Mouse (Mus musculus) forebrain, embryonic 12.5 days (tissue): ENCODE results near the gene Gm3625. TPM values are rescaled to one million over a fixed set of nuclear protein-coding genes. Genes with fewer than 3 reads are reported as not detected.
A peak's percentile ranks its signal among the peaks of the same experiment; 100 is the strongest.
"Not testable (repeated sequence)": the region's sequence is repeated elsewhere in the genome, so short reads cannot be mapped to it uniquely, and the experiment has no call there.

Experiments
- ATAC-seq: fragments of 200-750 bp; cut with Nextera tagmentation; 2 replicates; pipeline ENCODE4 v1.8.0; 2017; ENCODE audit warnings: moderate TSS enrichment; ENCODE audit not compliant: low FRiP score
- H3K27ac ChIP-seq: fragments of 300-500 bp; sonication (generic); 2 replicates; pipeline ENCODE4 v1.5.1; 2016; ENCODE audit warnings: mild to moderate bottlenecking
- H3K27me3 ChIP-seq: fragments of 300-500 bp; sonication (generic); 2 replicates; pipeline ENCODE4 v1.6.1; 2016; ENCODE audit warnings: mild to moderate bottlenecking
- H3K36me3 ChIP-seq: fragments of 300-500 bp; sonication (generic); replicated peaks from 2 replicates; pipeline ENCODE4 v1.6.1; 2016; ENCODE audit warnings: mild to moderate bottlenecking
- H3K4me1 ChIP-seq: fragments of 300-500 bp; sonication (generic); 2 replicates; pipeline ENCODE4 v1.6.1; 2016
- H3K4me2 ChIP-seq: fragments of 300-500 bp; sonication (generic); 2 replicates; pipeline ENCODE4 v1.6.1; 2016; ENCODE audit warnings: mild to moderate bottlenecking, moderate library complexity
- H3K4me3 ChIP-seq: fragments of 300-500 bp; sonication (generic); replicated peaks from 2 replicates; pipeline ENCODE4 v1.5.1; 2016; ENCODE audit warnings: mild to moderate bottlenecking
- H3K9ac ChIP-seq: fragments of 300-500 bp; sonication (generic); 2 replicates; pipeline ENCODE4 v1.6.1; 2016; ENCODE audit warnings: mild to moderate bottlenecking
- H3K9me3 ChIP-seq: fragments of 300-500 bp; sonication (generic); 2 replicates; pipeline ENCODE4 v1.6.1; 2016
- WGBS: fragments of 180-500 bp; shearing (Covaris S2); methylation state at CpG from one replicate; pipeline ENCODE4 v1.1.7; 2016; 5-methylcytosine and 5-hydroxymethylcytosine counted together
- polyA plus RNA-seq: library from polyadenylated mRNA; unstranded; fragments of >200 nt; fragmentation: Nextera tagmentation; extraction: Ambion mirVana; gene quantifications from 2 replicates; pipeline ENCODE4 v1.2.1, GENCODE M21; 2016

Gm3625 gene
- polyA plus RNA-seq, 1 experiment from 2014 or later: not detected

DNA sequence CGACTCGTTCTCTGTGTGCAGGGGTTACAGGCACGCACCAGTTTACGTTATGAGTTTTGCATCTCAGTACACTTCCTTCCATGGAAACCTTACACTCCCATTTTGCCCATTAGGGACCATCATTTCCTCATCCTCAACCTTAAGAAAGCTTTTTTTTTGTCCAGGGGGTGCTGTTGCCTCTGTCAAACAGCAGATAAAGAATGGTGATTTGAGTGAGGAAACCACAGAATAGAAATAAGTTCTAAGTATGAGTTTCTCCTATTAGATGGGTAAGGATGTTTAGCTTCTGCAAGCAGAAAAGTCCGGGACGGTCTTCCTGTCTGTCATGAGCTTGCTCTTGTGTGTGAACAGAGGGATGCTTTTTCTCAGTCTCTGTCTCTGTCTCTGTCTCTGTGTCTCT lies 702 bp downstream of the Gm3625 start:
- H3K27ac ChIP-seq: no peak overlapping the region
- peaks cover 6% of the 10 kb centered on the region for H3K4me1 ChIP-seq
- no peak overlapping the region; the same call in 1 of the 2 replicates for H3K9ac ChIP-seq
- WGBS: 74% methylated on average over 6 of the region's 6 CpGs
- H3K4me3 ChIP-seq: peak overlapping the region; percentile 94
- no peaks in the 10 kb centered on the region for H3K9me3 ChIP-seq
- peaks cover 11% of the 10 kb centered on the region; the same call in 1 of the 2 replicates for H3K27me3 ChIP-seq
- no peak for ATAC-seq
- peak overlapping the region; percentile 69 for H3K4me2 ChIP-seq
- H3K36me3 ChIP-seq: no peaks in the 10 kb centered on the region

DNA sequence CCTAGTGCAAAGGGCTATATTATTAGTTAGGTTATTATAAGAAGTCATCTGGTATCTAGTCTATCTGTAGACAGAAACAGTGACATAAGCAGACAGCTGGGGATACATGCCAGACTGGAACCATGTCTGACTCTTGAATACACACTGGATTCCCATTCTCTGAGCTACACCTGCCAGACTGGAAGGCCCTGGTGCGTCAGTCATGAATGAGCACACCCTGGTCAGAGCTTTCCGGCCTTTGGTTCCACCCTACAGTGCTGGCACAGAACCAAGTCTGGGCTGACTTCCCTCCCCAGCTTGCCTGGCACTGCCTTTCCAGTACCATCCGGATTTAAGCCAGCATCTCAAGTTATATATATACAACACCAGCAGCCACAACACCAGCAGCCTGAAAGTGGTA lies 4.1 kb downstream of the Gm3625 start:
- H3K9ac ChIP-seq: no peak overlapping the region
- no peak overlapping the region for H3K4me3 ChIP-seq
- H3K27me3 ChIP-seq: peaks cover 11% of the 10 kb centered on the region; the same call in 1 of the 2 replicates
- H3K27ac ChIP-seq: no peak overlapping the region
- no peaks in the 10 kb centered on the region for H3K9me3 ChIP-seq
- H3K4me2 ChIP-seq: no peak overlapping the region
- WGBS: 87% methylated on average over 3 of the region's 3 CpGs
- no peaks in the 10 kb centered on the region for H3K36me3 ChIP-seq
- no peak for ATAC-seq
- peaks cover 1% of the 10 kb centered on the region for H3K4me1 ChIP-seq

DNA sequence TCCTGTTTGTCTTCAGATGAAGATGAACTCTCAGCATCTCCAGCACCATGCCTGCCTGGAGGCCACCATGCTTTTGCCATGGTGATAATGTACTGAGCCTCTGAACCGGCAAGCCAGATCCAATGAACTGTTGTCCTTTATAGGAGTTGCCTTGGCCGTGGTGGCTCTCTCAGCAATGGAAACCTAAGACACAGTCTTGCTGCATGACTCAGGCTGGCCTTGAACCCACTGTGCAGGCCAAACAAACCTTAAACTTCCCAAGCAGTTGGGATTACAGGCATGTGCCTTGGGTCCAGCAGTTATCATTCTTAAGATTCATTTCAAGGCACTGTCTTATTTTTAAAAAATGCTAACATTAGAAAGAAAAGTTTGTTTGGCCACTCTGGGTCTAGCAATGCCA lies 4.9 kb downstream of the Gm3625 start:
- WGBS: 87% methylated on average over 2 of the region's 2 CpGs
- Histone ChIP-seq H3K4me2 (no peak overlapping the region), H3K36me3 (no peaks in the 10 kb centered on the region), H3K4me3 (no peak overlapping the region), H3K4me1 (no peaks in the 10 kb centered on the region; the same call in 1 of the 2 replicates), H3K27ac (no peak overlapping the region), H3K9me3 (no peaks in the 10 kb centered on the region), H3K27me3 (peaks cover 11% of the 10 kb centered on the region; the same call in 1 of the 2 replicates), H3K9ac (no peak overlapping the region)
- no peak for ATAC-seq

DNA sequence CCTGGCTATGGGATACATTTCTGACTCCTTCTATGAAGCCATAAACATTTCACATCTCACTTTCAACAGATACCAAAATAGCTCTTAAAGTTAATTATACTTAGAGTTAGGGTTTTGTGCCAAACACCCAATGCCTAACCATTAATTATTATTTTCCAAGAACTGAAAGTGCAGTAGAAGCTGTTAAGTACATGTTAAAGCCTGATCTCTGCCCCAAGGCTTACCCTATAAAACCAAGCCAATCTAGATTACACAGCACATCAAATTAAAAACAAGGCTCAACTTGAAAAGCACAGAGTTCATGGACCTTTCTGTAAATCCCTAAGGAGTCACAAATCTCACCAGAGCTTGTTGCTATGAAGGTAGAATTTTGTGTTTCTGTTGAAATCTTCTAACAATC lies 10.4 kb downstream of the Gm3625 start:
- H3K9me3 ChIP-seq: no peaks in the 10 kb centered on the region
- H3K4me3 ChIP-seq: no peak overlapping the region
- H3K9ac ChIP-seq: no peak overlapping the region
- H3K4me2 ChIP-seq: no peak overlapping the region
- no peak overlapping the region for H3K27ac ChIP-seq
- no peaks in the 10 kb centered on the region for H3K4me1 ChIP-seq
- ATAC-seq: no peak
- no peaks in the 10 kb centered on the region for H3K27me3 ChIP-seq
- H3K36me3 ChIP-seq: no peaks in the 10 kb centered on the region

DNA sequence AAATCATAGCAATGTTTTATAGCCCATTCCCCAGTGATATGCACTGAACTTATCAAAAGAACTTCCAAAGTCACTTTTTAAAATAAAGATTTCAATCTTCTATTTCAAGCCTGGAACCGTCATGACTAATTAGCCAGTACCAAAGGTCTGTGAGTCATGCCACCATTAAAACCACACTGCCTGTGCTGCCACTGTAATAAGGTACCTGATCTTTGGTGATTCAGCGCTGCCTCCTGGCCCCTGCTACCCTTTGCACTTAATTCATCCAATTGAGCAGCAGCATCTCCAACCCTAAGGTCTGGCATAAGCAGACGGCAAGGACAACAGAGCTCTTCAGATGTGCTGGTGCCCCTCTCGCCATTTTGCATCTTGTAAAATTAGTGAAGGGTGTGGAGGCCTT lies 18.7 kb downstream of the Gm3625 start:
- Histone ChIP-seq H3K4me2 (no peak overlapping the region), H3K4me3 (no peak overlapping the region), H3K9ac (no peak overlapping the region), H3K27me3 (no peaks in the 10 kb centered on the region), H3K27ac (no peak overlapping the region), H3K9me3 (no peaks in the 10 kb centered on the region), H3K4me1 (no peaks in the 10 kb centered on the region), H3K36me3 (no peaks in the 10 kb centered on the region)
- WGBS: 85% methylated on average over 4 of the region's 4 CpGs
- ATAC-seq: no peak

DNA sequence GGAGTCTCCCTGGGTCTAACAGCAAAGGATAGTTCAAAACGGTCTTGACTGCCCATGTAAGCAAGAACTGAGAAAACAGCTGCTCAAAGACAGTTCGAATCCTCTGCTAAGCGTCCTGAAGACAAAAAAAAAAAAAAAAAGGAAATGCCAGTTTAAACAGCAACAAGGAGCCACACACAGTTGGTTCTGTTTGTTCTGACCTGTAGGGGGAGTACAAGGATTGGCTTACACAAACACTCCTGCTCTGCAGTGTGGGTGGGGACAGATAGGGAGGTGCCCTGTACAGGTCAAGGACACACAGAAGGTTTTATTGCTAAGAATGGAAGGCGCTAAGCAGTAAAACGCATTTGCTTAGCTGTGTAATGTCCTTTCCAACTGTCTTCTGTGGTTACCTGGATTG lies 20.9 kb downstream of the Gm3625 start:
- no peak overlapping the region for H3K4me2 ChIP-seq
- 35% methylated on average over 5 of the region's 5 CpGs for WGBS
- ATAC-seq: no peak

DNA sequence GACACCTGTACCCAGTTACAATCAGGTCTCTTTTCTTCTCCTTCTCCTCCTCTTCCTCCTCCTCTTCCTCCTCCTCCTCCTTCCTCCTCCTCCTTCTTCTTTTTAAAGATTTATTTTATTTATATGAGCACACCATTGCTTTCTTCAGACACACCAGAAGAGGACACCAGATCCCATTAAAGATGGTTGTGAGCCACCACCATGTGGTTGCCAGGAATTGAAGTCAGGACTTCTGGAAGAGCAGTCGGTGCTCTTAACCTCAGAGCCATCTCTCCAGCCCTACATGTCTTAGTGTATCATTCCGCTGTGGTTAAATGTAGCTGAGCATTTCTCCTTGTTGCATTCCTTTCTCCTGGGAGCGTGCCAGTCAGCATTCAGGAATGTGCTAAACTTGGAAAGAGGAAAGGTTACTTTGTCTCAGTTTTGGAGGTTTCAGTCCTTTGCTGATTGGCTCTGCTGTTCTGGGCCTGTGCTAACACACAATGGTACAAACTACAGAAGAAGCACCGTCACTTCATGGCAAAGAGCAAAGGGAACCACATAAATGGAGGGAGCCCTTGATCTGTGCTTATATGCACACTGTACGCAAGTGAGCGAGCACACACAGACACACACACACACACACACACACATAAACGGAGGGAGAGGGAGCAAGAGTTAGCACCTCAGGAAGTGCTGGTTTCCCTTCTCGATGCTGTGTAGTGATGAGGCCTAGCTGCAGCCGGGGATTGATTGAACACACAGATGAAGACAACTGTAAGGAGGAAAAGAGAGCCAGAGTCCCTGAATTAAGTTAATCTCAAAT lies 34.0 kb downstream of the Gm3625 start:
- H3K36me3 ChIP-seq: no peaks in the 10 kb centered on the region
- no peaks in the 10 kb centered on the region for H3K9me3 ChIP-seq
- no peak overlapping the region for H3K4me3 ChIP-seq
- WGBS: 84% methylated on average over 9 of the region's 9 CpGs
- ATAC-seq: no peak
- H3K4me2 ChIP-seq: no peak overlapping the region
- no peaks in the 10 kb centered on the region for H3K27me3 ChIP-seq
- H3K4me1 ChIP-seq: no peaks in the 10 kb centered on the region
- no peak overlapping the region for H3K27ac ChIP-seq
- H3K9ac ChIP-seq: no peak overlapping the region

More for the DNA sequence above, 20.9 kb downstream of the Gm3625 start:
- Histone ChIP-seq H3K36me3 (no peaks in the 10 kb centered on the region), H3K9me3 (no peaks in the 10 kb centered on the region), H3K9ac (no peak overlapping the region), H3K27me3 (no peaks in the 10 kb centered on the region), H3K4me1 (no peaks in the 10 kb centered on the region), H3K4me3 (no peak overlapping the region), H3K27ac (no peak overlapping the region)

DNA sequence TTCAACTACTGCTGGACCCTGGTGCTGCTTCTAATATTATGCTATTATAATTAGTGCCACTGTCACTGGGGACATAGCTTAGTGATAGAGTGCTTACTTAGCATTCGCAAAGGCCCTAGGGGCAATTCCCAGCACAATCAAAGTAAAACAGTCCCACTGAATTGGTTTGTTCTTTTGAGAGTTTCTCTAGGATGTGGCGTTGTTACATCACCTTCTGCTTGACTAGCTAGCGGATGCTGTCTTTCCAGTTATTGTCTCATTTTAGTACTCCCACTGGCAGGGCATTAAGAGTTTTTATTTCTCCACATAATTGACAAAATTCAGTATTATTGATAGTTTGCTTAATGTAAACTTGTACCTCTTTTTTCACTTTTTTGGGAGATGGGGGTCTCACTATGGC lies 34.7 kb downstream of the Gm3625 start:
- Histone ChIP-seq H3K4me3 (no peak overlapping the region), H3K4me1 (no peaks in the 10 kb centered on the region), H3K4me2 (no peak overlapping the region), H3K9ac (no peak overlapping the region), H3K9me3 (no peaks in the 10 kb centered on the region), H3K27me3 (no peaks in the 10 kb centered on the region), H3K27ac (no peak overlapping the region), H3K36me3 (no peaks in the 10 kb centered on the region)
- ATAC-seq: no peak
- WGBS: 76% methylated on average over 3 of the region's 3 CpGs

DNA sequence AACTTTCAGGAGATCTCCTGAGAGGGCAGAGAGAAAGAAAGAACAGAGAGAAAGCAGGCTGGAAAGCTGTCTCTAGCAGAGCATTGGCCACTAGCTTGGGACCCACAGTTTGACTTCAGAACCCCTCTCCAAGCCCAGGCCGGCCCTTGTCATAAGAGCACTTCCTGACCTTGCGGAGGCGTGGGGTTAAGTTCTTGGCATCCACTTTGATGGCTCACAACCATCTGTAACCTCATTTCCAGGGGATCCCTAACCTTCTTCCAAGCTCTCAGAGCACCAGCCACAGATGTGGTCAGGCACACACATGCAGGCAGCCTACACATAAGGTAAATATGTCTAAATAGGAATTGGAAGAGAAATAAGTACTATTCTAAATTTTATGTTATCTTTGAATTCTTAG lies 35.3 kb downstream of the Gm3625 start:
- Histone ChIP-seq H3K9ac (no peak overlapping the region), H3K27me3 (no peaks in the 10 kb centered on the region), H3K9me3 (no peaks in the 10 kb centered on the region), H3K36me3 (no peaks in the 10 kb centered on the region), H3K4me1 (no peaks in the 10 kb centered on the region), H3K27ac (no peak overlapping the region), H3K4me3 (no peak overlapping the region), H3K4me2 (no peak overlapping the region)
- WGBS: 84% methylated on average over 3 of the region's 3 CpGs
- ATAC-seq: no peak

DNA sequence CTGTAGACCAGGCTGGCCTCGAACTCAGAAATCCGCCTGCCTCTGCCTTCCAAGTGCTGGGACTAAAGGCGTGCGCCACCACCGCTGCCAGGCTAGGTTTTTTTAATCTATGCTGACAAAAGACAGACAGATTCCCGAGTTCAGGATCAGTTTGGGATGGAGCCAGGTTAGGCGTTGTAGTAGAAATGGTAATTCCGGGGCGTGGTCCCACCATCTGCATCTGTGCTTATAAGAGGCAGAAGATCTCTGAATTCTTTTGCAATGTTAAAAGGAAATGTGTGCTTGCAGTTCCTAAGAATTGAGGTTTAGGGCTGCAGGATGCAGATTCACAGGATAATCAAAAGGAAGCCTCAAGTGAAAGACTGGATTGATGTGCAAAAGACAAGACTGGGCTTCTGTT lies 35.8 kb downstream of the Gm3625 start:
- 88% methylated on average over 9 of the region's 9 CpGs for WGBS
- no peak for ATAC-seq

DNA sequence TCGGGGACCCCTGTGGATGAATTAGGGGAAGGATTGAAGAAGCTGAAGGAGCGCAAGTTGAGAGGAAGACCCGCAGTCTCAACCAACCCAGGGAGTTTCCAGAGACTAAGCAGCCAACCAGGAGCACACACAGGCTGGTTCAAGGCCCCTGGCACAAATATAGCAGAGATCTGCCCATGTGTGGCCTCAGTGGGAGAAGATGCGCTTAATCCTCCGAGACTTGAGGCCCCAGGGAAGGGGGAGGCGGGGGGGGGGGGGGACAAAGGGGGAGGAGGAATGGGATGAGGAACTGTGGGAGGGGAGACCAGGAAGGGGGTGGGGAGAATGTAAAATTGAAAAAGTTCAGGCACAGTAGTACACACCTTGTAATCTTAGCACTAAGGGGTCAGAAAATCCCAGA lies 37.3 kb downstream of the Gm3625 start:
- H3K9ac ChIP-seq: no peak overlapping the region
- H3K27me3 ChIP-seq: no peaks in the 10 kb centered on the region
- no peaks in the 10 kb centered on the region for H3K4me1 ChIP-seq
- H3K9me3 ChIP-seq: no peaks in the 10 kb centered on the region
- no peaks in the 10 kb centered on the region for H3K36me3 ChIP-seq
- H3K27ac ChIP-seq: no peak overlapping the region
- no peak overlapping the region for H3K4me2 ChIP-seq
- H3K4me3 ChIP-seq: no peak overlapping the region
- no peak for ATAC-seq
- WGBS: 73% methylated on average over 6 of the region's 6 CpGs

More for the DNA sequence above, 35.8 kb downstream of the Gm3625 start:
- H3K9me3 ChIP-seq: no peaks in the 10 kb centered on the region
- no peak overlapping the region for H3K4me3 ChIP-seq
- no peak overlapping the region for H3K27ac ChIP-seq
- H3K4me1 ChIP-seq: no peaks in the 10 kb centered on the region
- no peak overlapping the region for H3K9ac ChIP-seq
- H3K4me2 ChIP-seq: no peak overlapping the region
- H3K27me3 ChIP-seq: no peaks in the 10 kb centered on the region
- H3K36me3 ChIP-seq: no peaks in the 10 kb centered on the region

DNA sequence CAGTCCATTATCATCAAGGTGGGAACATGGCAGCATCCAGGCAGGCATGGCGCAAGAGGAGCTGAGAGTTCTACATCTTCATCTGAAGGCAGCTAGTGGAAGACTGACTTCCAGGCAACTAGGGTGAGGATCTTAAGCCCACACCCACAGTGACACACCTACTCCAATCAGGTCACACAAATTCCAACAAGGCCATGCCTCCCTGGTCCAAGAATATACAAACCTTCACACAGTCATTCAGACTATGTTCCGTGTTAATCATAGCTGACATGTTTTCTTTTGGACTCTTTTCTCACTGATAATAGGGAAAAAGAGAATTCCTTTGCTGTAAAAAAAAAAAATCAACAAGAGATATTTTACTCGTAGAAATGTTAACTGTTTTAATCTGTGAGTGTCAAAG lies 39.0 kb downstream of the Gm3625 start:
- H3K4me3 ChIP-seq, H3K4me1 ChIP-seq, H3K27ac ChIP-seq, H3K9me3 ChIP-seq, H3K4me2 ChIP-seq, H3K27me3 ChIP-seq, H3K36me3 ChIP-seq, H3K9ac ChIP-seq, ATAC-seq: not testable (repeated sequence)
- WGBS: 91% methylated on average over 3 of the region's 3 CpGs
